Mouse (Mus musculus) kidney, postnatal 25 days (tissue): ENCODE results near the gene Timp3.

ENCODE experiments used
- DNase-seq, 2 experiments: peaks; one replicate each; pipeline ENCODE4 v3.0.0; 2021; ENCODE audit warnings: mixed read lengths in 2 of 2

Timp3 gene

DNA sequence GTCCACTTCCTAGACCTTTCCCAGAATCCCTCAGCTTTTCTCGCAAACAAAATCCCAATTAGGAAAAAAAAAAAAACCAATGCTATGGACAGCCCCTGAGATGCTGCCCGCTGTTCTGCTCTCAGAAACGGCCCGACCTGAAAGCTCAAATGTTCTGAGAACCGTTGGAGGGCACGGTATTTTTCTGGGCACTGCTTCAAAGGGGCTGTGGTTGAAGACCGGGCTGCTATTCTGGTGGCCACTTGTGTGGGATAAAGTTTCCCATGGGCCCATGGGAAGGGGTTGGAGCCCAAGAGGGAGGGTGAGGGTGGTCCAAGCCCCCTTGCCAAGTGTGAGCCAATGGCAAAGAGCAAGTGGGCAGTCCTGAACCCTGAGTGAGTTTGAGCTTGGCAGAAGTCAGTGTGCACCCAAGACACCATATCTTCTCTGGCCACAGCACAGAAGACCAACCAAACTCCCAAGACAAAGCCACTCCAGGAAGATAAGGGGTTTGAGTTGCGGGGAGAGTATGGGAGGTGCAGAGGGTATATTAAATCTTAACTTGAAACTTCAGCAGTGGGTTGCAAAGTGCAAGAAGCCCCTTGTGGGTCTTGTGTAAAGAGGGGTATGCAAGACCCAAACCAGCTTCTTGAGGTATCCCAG lies 29.2 kb downstream of the Timp3 start:
- no peak for DNase-seq

- DNase-seq, result peak in 1 of 2 experiments; percentile 30
Observed at GRCm38 (mm10) chr10:86330993-86331680, 31.0 kb downstream of the Timp3 start.

DNA sequence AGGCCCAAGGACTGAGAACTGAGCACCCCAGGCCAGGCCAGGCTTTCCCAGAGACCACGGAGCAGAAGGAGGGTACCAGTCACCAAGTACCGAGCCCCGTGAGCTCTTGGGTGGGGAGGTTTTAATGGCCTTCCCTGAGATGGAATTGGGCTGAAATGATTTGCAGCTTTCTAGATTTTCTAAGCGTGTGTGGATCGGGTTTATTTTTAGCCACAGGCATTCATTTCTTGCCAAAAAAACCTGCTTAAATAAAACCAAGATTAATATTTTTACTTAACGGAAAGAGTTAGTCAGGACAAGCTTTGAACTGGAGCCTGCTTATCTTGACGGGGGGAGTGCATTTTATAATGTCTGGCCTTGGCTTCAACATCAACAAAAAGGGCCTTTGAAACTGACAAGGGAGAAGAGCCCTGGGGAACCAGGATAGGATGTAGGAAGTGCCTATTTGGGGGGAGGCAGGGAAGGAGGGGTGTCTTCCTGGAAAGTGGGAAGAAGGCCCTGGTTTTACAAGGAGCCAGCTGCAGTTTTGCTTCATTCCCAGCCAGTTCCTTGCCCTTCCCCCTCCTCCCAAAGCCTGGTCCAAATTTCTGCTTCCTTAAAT lies 31.6 kb downstream of the Timp3 start:
- peak; percentile 62 to 81 for DNase-seq

GRCm38 (mm10) chr10:86332942-86333341 lies 32.8 kb downstream of the Timp3 start:
- no peak for DNase-seq

DNA sequence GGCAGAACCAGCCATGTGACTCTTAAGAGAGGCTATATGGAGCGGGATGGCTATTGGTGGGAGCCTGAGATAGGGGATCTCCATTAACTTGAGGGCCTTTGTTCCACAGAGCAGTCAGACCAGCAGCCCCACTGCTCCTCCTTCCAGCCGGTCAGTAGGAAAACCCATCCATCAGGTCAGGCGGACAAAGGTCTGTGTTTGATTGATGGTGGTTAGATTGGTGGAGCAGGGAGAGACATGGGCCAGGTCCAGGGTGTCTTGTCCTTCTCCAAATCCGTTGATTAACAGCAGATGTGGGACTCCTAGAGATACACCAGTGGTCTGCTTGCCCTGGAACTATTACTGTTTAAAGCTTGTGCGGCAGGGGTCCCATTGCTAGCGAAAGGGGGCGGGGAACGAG lies 34.4 kb downstream of the Timp3 start:
- DNase-seq, result peak in 1 of 2 experiments; percentile 52

DNA sequence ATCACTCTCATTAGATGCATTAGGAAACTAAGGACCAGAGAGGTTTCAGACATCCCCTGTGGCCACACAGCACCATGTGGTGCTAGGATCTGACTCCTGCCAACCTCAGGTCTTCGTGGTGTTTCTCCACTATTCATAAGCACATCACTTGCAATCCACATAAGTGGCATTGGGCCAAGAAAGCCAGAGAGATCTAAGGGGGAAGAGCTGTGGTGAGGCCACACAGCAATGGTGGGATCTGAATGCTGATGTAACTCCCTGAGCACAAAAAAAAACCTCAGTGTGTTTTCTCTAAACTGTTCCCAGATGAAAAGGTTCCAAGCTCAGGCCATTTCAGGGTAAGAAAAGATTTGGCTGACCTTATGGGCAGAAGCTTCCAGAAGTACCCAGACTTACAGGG lies 36.3 kb downstream of the Timp3 start:
- no peak for DNase-seq

DNA sequence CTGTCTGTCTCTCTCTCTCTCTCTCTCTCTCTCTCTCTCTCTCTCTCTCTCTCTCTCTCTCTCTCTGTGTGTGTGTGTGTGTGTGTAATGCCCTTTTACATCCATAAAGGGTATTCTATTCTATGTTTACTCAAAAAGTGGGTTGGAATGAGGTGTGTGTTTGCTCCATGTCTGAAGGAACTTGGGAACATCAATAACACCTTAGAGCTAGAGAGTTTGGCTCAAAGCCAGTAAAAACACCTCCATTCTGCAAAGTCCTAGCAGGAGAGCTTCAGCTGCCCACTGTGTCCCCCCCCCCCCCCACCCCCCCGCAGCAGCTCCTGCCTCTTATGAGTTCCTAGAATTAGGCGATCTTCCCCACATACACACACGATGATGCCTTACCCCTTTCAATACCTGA lies 37.1 kb downstream of the Timp3 start:
- no peak for DNase-seq

GRCm38 (mm10) chr10:86338121-86338715 lies 38.0 kb downstream of the Timp3 start:
- DNase-seq, result no peak

GRCm38 (mm10) chr10:86339121-86339520 lies 38.9 kb downstream of the Timp3 start:
- no peak for DNase-seq

DNA sequence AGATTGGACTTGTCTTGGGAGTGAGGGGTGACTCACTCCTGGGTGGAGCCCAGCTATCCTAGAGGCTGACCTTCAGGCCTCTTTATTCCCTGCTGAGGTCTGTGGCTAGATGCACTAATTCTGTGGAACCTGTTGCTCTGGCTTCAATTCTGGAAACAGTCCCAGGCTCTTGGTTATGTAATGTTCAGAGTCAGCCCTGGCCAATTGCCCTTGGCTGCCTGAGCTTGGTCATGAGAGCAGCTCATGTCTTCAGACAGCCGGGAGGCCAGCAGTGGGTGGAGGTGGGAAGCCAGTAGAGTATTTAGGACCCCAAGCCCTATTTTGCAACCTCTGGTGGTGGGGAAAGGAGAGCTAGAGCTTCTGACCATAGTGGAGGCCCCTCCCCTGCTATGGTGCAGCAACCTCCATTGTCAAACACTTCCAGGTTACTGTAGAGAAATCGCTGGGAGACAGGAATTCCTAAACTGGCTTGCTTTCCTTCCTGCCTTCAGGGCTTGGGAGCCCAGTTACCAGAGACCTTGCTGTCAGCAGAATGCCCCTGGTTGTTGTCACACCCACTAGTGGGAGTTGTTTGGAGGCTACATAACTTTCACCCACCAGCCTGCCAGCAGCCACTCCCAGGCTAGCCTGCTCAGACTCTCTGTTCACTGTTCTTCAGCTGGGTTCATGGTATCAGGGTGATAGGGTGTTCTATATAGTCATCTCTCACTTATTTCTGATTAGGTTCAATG lies 39.6 kb downstream of the Timp3 start:
- DNase-seq, result peak; percentile 94 to 95

- no peak for DNase-seq
Observed at GRCm38 (mm10) chr10:86340421-86340820, 40.2 kb downstream of the Timp3 start.

DNA sequence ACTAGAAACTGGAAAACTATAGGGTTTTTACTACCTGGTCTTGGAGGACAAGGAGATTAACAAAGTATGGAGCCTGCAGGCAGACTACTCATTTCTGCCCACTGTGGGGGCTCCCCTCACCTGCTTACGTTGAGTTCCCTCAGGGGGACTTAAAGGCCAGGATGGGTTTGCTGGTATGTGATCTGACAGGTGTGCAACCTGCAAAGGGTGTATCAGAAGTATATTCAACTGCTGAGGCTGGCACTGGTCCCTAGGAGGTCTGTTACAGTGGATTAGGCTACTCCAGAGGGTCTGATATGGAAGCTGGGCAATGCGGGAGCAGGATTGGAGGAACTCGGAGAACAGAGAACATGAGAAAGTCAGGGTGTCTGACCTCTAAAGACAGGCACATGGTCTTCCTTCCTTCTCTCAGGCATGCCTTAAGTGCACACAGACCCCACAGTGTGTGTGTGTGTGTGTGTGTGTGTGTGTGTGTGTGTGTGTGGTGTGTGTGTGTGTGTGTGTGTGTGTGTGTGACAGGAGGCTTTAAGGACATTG lies 40.9 kb downstream of the Timp3 start:
- DNase-seq, result no peak

DNA sequence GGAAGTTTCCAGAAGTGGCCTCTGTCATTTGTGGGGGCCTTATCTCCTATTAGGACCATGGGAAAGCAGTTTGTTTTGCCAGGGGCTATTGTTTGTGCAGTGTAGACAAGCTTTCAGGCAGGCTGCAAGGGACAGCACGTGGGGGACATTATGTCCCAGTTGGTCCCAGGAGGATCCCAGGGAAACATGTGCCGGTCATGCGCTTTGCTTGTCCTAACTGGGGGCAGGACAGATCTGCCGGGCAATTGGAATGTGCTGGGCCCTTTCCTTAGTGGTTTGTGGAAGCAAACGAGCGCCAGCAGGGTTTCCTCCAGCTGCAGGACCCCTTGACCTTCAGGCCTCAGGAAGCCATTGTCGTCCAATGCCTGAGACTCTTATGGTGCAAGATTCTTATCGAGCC lies 41.4 kb downstream of the Timp3 start:
- DNase-seq, result peak; percentile 80 to 94

DNA sequence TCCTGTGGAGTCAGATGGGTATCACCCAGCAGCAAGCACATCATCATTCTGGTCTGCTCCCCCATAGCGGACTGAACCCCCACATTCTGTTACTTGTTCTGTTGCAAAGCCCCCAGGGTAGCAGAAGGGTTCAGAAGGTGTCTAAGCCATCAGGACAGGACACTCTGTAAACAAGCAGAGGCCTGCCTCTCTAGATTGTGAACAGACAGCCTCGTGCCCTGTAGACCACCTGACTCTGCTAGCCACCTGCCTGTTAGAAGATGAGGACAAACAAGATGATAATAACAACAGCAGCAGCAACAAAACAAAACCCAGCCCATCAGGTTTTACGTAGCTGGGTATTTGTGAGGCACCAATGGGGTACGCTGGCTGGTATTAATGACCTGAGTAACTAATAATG lies 42.0 kb downstream of the Timp3 start:
- no peak for DNase-seq

GRCm38 (mm10) chr10:86342713-86343112 lies 42.5 kb downstream of the Timp3 start:
- DNase-seq, result no peak

- DNase-seq, result no peak
Observed at GRCm38 (mm10) chr10:86343362-86343761, 43.2 kb downstream of the Timp3 start.

DNA sequence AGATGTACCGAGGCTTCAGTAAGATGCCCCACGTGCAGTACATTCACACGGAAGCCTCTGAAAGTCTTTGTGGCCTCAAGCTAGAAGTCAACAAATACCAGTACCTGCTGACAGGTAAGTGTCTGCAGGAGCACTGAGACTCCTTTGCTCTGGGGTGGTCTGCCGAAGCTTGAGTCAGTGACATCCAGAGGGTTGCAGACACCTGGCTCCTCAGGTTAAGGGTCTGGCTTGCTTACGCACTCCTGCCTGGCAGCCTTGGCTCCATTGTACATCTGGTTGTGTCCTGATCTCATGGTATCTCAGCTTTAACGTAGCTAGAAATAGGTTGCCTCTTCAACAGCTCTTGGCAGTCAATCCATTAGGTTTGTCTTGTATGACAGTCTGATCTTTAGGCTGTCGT lies 43.8 kb downstream of the Timp3 start:
- no peak for DNase-seq

DNA sequence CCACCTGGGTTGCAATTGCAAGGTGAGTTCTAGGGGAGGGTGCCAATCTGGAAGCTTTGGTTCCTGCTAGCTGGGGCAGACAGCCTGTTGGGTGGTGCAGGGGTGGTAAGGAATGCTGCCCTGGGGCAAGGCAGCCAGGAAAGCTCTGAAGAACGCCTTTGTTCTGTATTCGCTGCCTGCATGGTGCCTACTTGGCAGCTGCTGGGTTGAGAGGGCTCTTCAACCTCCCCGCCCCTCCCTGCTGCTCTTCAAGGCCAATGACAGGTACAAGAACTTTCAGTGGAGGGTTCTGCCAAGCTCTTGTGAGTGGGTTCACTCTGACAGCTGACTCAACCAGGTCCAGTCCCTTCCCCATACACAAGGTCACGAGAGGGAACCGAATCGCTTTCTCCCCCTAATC lies 44.5 kb downstream of the Timp3 start:
- DNase-seq, result peak in 1 of 2 experiments; percentile 67

- no peak for DNase-seq
Observed at GRCm38 (mm10) chr10:86345645-86346044, 45.5 kb downstream of the Timp3 start.

- no peak for DNase-seq
Observed at GRCm38 (mm10) chr10:86346235-86346840, 46.2 kb downstream of the Timp3 start.

DNA sequence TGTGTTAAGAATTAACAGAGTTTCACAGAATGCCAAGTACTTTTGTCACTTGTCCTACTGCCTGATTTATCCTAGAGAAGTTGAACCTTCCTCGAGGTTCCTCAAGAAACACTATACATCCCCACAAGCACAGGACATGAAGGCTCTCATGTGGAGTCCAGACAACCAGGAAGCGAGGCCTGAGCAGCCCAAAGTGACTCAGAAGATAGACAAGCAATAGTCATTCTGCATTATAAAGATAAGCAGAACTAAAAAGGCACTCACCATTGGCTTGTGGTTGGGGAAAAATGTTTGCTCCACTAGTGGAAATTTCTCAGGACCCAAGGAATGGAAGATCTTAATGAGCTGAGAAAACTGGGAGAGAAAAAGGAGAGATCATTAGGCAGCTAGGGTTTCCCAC lies 51.1 kb downstream of the Timp3 start:
- no peak for DNase-seq

DNA sequence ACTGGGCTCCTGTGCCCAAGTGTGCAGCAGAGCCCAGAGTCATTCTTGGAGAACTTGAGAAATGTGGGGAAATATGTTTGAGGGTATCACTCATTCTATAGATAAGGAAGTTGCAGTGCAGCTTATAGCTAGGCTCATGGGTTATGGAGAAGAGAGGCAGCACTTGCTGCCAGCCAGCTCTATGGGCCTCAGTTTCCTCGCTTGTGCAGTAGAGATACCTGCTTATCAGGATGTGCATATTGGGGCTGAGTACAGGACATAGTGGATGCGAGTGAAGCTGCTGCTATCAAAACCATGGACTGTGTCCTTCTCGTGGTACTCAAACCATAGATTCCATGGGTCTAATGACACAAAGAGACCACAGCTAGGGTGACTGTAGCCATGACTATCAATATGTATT lies 52.3 kb downstream of the Timp3 start:
- no peak for DNase-seq
